Mouse (Mus musculus): ENCODE data around the gene Col2a1. TPM values are rescaled to one million over a fixed set of nuclear protein-coding genes. Genes with fewer than 3 reads are reported as not detected.

The Col2a1 gene
- total RNA-seq, 4 experiments from 2014 or later, result 0.28 TPM; not detected in 3

DNA sequence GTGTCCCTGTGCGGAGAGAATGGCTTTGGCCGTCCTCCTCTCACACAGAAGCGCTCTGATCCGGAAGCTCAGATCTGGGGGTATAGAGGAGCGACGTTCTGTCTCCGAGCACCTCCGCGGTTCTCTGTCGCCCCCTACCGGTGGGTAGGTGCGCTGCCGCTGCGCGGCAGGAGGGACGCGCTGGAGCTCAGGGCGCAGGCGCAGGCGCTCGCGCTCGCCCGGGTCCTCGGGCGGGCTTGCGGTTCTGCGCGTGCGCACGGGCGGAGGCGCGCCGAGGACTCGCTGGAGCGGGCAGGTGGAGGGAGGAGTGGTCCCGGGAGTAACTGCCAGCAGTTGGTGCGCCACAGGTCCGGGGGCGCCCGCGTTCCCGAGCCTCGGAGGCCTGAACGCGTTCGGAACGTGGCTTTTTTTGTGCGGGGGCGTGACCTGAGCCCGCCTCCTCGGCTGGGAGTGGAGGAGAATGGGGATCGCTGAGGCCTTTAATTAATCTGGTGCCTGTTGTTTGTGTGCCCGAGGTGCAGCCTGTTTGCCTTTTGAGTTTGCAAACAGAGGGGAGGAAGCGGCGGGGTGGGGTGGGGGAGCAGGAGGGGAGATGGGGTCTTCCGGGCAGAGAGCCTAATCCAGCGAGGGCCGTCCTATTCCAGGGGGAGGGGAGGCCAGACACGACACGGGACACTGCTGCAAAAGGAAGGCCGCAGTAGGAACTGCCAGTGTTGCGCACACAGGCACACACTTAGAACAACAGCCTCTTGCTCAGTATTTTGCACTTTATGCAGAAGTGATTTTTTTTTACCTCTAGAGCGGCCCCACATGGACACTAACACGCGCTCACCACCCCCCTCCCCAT, 40.3 kb downstream of the Col2a1 start, which contains the start of gene Tmem106c:
Gene Tmem106c, plus strand, starts transcription at position 212 of the 847 bp plus-strand sequence.
- peak; percentile 86 for DNase-seq

DNA sequence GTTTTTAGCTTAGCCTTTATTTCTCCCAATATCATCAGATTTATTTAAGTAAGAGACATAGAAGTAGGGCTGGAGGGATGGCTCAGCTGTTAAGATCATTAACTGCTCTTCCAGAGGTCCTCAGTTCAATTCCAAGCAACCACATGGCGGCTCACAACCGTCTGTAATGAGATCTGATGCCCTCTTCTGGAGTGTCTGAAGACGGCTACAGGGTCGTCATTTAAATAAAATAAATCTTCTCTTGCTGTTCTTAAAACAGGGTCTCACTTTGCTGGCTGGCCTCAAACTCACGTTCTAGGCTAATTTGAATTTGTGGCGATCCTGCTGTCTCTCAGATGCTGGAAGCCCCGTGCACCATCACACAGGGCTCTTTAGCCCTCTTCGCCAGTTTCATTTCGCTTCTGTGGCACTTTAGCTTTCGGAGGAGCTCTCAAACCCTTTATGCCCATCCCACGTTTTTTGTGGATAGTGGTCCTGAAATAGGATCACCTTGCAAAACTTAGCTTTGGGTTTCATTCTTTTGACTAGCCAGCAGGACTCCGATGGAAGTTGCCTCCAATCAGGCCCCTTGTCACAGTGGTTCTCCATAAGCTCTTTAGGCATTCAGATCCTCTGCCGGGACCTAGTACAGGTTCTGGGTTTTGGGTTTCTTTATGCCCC, 41.0 kb downstream of the Col2a1 start:
- no peak for DNase-seq

DNA sequence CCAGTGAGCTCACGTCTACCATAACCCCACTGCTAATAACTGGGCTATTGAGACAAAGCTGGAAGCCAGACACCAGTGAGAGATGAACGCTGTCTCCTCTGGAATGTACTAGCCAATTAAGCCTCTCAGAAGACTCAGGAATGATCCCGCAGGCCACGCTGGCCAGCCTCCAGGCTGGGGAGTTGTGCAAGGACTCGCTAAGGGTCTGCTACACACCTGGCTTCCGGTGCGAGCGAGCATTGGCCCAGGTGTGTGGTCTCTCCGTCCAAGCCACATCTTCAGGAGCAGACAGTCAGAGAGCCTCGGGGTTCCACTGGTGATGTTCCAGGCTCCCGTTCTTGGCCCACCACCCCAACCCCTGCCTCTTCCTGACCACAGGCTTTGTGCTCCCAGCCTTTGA, 48.1 kb downstream of the Col2a1 start:
- DNase-seq, result no peak

DNA sequence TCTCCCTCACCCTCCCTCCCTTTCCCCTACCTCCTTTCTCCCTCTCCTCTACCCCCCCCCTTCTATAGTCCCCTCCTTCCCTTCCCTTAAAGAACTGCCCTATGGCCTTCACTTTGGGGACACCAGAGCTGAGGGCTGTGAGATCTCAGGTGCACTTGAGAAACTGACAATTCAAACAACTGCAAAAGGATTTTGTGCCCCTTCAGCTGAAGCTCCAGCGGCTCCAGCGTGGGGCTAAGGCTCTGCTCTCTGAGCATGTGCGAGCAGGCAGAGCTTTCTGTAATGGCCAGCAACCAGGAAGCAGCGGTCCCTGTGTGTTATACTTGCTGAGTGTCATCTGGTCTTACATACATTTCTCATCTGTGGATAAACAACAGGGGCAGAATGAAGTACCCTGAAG, 48.8 kb downstream of the Col2a1 start:
- no peak for DNase-seq

DNA sequence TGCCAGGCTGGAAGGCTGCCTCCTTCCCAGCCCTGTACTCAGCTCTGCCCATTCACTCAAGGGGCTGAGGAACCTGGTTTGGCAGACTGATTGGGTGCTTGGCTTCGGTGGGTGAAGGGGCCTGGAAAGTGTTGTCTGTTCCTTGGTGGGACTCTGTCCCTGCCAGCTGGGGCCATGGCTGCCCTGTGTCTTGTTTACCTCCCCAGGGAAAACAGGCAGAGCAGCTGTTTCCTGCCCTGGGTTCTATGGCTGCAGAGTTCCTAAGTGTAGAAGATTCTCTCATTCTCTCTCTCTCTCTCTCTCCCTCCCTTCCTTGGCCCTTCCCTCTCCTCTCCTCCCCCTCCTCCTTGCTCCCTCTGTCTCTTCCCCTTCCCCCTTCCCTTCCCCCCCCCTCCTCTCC, 49.2 kb downstream of the Col2a1 start:
- no peak for DNase-seq

DNA sequence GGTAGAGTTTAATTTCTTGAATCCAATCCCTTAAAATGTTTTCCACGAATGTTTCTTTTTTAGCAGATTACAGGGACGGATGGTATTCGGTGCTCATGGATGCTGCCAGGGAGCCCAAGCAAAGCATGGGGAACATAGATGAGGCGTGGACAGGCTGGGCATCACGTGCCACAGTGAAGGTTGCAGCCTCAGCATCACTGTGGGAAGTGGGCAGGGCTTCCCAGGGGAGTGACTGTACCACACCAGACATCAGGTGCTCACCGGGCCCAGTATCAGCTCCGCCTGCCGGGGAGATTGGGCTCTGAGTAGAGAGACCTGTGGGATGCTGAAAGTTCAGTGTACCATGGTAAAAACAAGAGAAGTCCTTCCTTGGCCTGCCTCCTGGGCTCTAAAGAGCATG, 49.8 kb downstream of the Col2a1 start:
- DNase-seq, result no peak

DNA sequence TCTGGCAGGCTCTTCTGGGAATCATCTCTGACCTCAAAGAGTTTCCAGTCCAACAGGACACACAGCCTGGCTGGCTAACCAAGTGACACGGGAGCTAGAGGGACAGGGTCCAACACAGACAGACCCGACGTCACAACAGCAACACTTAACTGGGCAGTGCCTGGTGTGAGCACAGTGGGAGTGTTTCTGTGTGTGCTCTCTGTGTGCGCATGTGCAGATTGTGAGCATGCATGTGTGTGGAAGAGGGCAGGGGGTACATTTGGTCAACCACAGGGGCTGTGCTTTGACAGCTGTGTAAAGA, 51.7 kb downstream of the Col2a1 start:
- no peak for DNase-seq

DNA sequence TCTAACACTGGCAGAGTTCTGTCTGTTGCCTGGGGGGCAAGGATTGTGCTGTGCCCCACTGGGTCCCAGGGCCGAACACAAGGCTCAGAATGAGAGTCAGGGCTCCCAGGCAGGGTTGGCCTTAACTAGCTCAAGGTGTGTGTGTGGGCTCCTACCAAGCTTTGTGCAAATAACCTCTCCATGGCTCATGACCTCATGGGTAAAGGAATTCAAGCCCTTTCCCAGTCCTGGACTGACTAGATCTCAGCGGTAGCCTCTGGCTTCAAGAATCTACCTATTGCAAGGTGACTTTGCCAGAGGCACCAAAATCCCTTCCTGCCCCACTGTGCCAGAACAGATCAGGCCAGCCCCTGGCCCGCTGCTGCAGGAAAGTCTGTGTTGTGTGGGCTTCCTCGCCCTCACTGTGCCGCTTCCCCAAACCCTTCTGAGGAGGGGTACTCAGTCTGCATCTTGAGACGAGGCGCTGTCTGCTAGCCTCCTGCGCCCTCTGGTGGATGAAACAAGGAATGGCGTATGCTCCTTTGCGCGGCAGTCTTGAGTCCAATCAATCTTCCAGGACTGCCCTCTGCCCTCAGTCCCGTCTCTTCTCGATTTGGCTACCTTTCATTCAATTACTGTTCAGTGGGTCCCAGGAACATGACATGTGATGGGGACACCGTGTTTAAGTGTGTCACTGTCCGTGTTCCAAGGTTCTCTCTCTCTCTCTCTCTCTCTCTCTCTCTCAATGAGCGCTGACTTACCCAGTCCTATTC, 52.2 kb downstream of the Col2a1 start:
- no peak for DNase-seq

DNA sequence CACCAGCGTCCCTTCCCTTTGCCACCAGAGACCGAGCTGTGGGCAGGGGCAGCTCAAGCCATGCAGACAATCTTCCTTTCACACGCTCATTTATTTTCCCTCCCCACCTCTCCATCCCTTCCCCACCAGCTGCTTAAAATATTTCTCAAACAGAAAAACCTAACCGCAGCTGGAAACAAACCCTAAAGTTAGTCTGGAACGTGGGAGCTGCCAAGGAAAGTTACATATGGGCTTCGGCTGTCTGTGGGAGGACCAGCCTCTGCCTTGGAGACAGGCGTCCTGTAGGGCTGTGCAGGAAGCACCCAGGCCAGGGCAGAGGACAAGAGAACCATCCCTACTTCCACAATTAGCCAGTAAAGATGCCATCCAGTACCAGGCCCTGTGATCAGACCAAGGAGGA, 54.3 kb downstream of the Col2a1 start:
- no peak for DNase-seq

DNA sequence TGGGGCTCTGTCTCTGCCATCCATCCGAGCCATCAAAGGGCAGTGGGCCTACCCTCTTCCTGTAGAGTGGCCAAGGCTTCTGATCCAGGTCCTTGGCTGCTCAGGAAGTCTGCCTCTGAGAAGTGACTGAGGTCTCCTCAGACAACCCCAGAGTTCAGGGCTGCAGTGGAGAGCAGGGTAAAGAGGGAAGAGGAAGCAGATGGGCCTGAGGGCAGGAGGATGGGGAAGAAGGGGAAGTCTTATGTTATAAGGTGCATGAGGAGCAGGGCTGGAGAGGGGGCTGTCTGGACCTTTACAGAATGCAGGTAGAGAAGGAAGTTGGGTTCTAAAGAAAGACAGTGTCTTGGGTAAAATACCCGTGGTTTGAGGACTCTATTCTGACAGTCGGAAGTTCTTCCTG, 54.8 kb downstream of the Col2a1 start:
- no peak for DNase-seq

DNA sequence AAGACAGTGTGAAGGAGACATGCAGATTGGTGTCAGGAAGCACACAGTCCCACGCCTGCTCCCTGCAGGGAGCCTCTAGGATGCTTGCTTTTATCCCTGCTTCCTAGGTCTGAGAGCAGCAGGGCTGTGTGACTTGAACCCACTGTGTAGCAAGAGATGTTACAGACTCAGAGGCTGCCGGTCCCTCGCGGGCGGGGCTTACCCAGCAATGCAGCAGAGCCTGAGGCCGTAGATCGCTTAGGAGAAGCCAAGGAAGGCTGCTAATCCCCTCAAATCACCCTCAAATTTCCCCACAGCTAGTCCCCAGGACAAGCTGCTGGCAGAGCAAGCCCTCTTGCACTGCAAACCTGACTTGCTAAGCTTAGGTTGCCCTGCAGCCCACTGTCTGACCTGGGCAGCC, 55.8 kb downstream of the Col2a1 start:
- DNase-seq, result no peak

DNA sequence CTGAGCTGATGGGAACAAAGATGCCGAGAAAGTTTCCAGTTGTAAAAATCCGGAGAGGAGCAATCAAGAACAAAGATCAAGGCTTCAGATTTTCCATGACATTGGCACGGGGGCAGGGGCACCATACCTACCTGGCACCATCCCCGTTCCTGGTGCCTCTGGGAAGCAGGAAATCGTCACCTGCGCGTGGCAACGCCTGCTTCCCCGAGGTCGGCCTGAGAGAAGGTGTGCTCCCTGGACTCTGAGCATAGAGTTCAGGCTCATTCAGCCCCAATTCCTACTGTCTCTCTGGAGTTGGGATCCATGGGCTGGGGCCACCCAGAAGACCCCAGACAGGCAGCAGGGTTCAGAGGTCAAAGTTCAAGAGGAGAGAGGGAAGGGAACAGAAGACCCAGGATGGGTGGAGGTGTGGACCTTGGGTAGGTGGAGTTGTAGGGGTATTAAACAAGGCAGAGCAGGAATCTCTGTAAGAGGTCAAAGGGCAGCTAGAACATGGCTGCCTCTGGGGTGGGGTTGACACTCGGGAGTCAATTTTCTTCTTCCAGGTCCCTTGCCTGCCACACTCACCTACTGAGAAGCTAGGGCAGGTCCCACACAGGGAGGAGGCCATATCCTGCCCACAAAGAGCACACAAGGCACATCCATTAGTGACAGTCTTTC, 58.7 kb downstream of the Col2a1 start:
- DNase-seq, result no peak

DNA sequence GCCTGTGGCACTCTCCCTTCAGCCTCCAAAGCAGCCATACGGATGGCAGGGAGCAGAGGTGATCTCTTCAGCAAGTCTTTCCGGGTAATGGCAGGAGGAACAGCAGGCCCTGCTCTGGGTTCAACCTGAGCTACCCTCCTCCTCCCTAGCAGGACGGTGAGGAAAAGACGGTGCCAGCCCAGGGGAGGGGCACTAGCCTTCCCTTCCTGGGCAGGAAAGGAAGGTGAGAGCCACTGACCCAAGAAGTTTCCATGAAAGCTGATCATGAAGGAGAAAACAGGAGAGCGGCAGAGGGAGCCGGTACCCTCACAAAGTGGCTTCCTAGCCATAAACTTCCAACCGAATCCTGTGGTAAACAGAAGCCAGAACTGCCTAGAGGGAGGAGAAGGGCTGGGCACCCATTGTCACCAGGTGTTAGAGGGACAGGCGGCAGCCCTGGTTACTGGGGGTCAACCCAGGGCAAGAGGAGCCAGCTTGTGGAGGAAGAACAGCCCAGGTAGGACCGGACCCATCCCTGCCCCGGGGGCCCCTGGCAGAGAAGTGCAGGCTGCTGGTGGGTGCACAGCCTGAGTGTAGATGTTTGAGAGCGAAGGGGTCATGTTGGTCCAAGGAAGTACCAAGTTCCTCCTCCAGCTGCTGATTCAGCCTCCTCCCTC, 59.4 kb downstream of the Col2a1 start:
- DNase-seq, result no peak

DNA sequence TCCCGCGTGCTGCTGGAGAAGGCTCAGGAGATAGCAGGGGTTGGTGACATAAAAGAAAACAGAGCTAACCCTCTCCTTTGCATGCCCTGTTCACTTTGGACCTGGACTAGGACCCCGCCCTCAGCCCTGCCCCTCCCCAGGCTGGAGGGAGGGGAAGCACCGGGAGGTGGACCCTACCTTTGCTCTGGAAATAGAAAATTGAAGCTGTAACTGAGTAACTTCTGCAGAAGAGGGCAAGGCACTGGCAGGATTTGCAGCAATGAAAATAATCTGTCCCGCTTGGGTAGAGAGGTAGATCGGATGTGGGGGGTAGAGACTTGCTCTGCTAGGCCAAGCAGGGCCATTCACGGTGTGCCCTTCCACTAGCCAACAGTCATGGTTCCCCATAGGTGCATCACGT, 61.1 kb downstream of the Col2a1 start:
- no peak for DNase-seq

DNA sequence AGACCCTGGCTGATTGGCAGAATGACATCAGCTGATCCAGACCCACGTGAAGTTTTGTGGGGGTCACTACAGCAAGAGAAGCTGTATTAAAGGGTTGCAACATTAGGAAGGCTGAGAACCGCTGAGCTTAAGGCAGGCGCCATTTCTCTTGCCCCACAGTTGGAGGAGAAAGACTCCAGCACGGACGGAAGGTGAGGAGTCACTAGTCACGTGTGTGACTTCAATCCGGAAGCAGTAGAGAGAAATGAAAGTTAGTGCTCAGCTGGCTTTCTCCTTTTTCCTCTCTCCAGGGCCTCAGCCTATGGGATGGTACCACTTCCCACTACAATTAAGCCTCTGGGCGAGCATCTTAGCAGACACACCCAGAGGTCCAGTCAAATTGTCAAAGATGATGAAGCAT, 62.0 kb downstream of the Col2a1 start:
- no peak for DNase-seq

DNA sequence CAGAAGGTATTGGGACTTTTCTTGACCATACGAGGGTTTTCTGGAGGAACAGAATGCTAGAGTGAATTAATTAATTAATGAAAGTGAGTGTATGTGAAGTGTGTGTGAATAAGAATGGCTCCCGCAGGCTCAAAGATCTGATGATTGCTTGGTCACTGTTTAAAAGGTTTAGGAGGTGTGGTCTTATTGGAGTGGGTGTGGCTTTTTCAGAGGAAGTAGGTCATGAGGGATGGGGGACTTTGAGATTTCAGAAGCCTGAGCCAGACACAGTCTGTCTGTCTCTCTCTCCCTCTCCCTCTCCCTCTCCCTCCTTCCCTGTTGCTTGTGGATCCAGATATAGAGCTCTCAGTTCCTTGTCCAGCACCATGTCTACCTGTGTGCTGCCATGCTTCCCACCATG, 63.2 kb downstream of the Col2a1 start:
- DNase-seq, result no peak

DNA sequence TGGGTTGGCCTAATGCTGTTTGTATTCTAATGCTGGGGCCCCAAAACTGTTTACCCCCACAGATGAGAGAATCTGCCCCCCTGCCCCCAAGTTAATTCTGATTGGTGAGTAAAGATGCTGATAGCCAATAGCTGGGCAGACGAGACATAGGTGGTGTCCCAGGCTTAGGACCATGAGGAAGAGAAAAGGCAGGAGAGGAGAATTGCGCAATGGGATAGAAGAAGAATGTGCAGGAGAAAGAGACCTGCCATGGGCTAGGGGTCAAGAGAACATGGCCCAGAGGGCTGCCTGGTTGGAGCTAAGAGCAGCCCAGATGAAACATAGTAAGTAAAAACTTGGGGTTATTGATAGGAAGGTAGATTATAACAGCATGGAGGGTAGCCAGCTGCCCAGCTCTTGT, 64.4 kb downstream of the Col2a1 start:
- DNase-seq, result no peak

DNA sequence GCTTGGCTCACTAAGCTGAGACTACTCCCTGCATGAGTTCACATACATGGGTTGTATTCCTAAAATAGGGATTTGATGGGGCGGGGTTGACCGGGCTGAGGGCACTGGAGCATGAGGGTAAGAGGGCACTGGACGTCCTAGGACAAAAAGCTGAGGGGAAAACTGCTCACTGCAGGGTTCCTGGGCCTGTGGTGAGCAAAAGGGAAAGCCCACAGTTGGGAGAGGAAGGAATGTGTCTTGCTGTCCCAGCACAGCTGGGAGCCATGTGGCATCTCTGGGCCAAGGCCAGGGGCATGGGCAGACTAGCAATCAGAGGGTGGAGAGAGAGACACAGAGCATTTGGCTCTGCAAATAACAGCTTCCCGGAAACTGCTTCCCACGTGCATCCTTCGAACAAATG, 65.9 kb downstream of the Col2a1 start:
- DNase-seq, result no peak

DNA sequence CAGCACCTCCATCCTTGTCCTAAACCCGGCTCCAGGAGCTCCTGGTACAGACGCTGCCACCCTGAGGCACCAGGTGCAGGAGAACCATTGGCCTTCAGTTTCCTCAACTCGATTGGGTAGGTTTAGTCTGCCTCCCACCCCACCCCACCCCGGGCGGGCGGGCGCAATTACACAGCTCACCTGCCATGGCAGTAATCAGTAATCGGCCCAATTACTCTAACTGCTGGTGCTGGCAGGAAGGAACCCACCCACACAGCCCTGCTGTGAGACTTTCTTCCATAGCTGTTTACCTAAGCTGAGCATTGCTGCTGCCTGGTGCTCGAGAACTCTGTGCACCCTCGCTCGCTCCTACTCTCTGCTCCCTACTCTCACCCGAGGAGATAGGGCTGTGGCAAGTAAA, 72.1 kb downstream of the Col2a1 start:
- no peak for DNase-seq

DNA sequence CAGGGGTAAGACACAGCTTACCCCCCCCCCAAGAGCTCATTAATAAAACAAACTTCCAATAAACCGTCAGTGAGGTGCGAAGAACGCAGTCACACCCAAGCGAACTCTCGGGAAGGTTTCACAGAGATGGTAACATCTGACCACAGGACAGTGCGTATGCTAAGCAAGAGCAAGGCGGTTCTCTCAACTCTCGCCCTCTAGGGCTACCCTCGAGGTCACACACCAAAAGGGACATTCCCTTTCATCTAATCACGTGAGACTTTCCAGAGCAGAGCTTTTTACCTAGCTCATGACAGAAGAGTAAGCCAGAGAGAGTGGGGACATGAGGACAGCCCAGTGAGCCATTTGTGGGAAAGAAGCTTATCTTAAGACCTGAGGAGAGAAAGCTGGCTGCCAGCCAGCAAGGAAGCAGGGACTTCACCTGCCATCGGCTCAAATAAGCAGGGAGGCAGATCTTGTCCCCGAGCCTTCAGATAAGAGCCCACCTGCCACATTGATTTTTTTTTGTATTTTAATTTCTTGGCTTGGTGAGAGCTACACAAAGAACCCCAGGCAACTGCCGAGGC, 75.2 kb downstream of the Col2a1 start:
- no peak for DNase-seq

DNA sequence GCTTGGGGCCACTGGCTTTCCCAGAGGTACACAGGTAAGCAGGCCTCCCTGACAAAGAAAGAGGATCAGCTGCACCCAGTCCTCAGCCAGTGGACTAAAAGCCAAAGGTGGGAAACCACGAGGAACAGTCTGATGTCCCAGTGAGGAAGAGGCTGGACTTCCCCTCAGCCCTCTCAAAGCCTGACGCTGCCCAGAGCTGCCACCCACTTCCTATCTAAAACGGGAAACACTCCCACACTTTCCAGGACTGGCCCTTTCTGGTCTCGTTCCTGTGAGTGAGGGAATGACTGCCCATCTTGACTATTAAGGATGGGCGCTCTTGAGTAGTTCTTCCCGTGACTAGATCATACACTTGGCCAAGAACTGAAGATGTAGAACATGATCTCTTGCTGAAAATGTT, 76.7 kb downstream of the Col2a1 start:
- no peak for DNase-seq

DNA sequence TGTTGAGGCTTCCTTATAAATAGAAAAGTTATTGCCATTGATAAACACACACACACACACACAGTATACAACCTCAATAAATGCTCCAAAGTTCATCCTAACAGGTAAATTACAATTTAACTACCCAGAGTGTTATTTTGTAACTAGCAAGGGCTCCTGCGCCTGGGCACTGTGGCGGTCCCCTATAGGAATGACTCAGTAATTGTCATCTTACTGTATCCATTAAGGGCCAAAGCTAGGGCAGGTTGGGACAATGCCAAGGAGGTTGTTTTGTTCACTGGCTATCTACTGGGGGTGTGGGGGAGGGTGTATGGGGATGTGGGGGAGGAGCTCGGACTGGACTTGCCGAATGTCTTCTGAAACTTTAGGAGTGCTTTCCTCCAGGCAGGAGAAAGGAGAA, 77.5 kb downstream of the Col2a1 start:
- no peak for DNase-seq
